Mouse (Mus musculus): ENCODE measurements around the gene Akap13. TPM values are rescaled to one million over a fixed set of nuclear protein-coding genes. Genes with fewer than 3 reads are reported as not detected.
"Not testable (repeated sequence)": the region's sequence is repeated elsewhere in the genome, so short reads cannot be mapped to it uniquely, and the experiment has no call there.

Akap13 gene
- total and polyA plus RNA-seq, 3 experiments = 11.4 to 32.5 (median 27.7) TPM

DNA sequence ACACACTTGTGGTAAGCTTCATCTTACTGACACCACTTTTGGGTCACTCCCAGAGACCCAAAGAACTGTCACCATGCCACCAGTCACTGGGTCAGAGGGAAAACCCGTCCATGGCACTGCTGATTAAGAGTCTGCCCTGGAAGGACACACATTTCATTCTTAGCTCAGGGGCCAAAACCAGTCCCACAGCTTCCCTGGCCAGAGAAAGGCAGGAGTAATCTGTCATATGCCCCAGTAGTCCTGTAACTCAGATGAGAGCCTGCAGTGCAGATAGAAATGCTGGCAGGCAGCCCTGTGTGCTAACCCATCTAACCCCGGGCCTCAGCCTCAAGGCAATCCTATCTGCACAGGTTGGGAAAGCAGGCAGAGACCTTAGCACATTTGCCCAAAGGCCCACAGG is 306.9 kb downstream of the Akap13 start:
- dilution Hi-C loops (cut with MboI; ENCODE audit: extremely low pct_ligation_motif_present, extremely low pct_unique_long_range_greater_than_20kb, low sequenced_read_pairs) = loop anchor here (10.0 kb wide), 1 partner anchor 63 kb away; no protein-coding TSS in a partner anchor
- H3K9ac ChIP-seq (ENCODE audit: insufficient read depth, low read depth); H3K4me3 ChIP-seq (replicated peaks in 1 of 3; ENCODE audit: low read depth in 2 of 3, low read length in 2 of 3, poor library complexity in 1 of 3); H3K9me3 ChIP-seq (replicated peaks; ENCODE audit: low read length); H3K36me3 ChIP-seq (replicated peaks in 1 of 2; ENCODE audit: control insufficient read depth in 1 of 2, insufficient read depth in 1 of 2, low read length in 1 of 2); in situ Hi-C loops (cut with MboI; ENCODE audit: low pct_ligation_motif_present, low pct_unique_long_range_greater_than_20kb, low sequenced_read_pairs); H3K27me3 ChIP-seq (replicated peaks); H3K4me2 ChIP-seq (ENCODE audit: insufficient read depth, low read depth, poor library complexity, severe bottlenecking); H3K79me2 ChIP-seq (replicated peaks; ENCODE audit: control insufficient read depth, extremely low read depth, insufficient read depth, poor library complexity, severe bottlenecking); H3K4me1 ChIP-seq (ENCODE audit: control insufficient read depth in 1 of 2, insufficient read depth in 2 of 2); DNase-seq (ENCODE audit: extremely low read depth); H3K27ac ChIP-seq (ENCODE audit: insufficient read depth, low read depth): not testable (repeated sequence)

GRCm38 (mm10) chr7:75767080-75767769 is 311.9 kb downstream of the Akap13 start:
- H3K36me3 ChIP-seq (replicated peaks in 1 of 2; ENCODE audit: control insufficient read depth in 1 of 2, insufficient read depth in 1 of 2, low read length in 1 of 2) = peaks cover 32 to 41% of the 10 kb centered on the region in 2 experiments
- H3K9ac ChIP-seq (ENCODE audit: insufficient read depth, low read depth); DNase-seq (ENCODE audit: extremely low read depth); in situ Hi-C loops (cut with MboI; ENCODE audit: low pct_ligation_motif_present, low pct_unique_long_range_greater_than_20kb, low sequenced_read_pairs); H3K4me3 ChIP-seq (replicated peaks in 1 of 3; ENCODE audit: low read depth in 2 of 3, low read length in 2 of 3, poor library complexity in 1 of 3); H3K4me2 ChIP-seq (ENCODE audit: insufficient read depth, low read depth, poor library complexity, severe bottlenecking); H3K4me1 ChIP-seq (ENCODE audit: control insufficient read depth in 1 of 2, insufficient read depth in 2 of 2); H3K27me3 ChIP-seq (replicated peaks); H3K9me3 ChIP-seq (replicated peaks; ENCODE audit: low read length); H3K27ac ChIP-seq (ENCODE audit: insufficient read depth, low read depth); H3K79me2 ChIP-seq (replicated peaks; ENCODE audit: control insufficient read depth, extremely low read depth, insufficient read depth, poor library complexity, severe bottlenecking): not testable (repeated sequence)
- dilution Hi-C loops (cut with MboI; ENCODE audit: extremely low pct_ligation_motif_present, extremely low pct_unique_long_range_greater_than_20kb, low sequenced_read_pairs) = loop anchor here (10.0 kb wide), 1 partner anchor 58 kb away; no protein-coding TSS in a partner anchor

GRCm38 (mm10) chr7:75768169-75768568 is 312.8 kb downstream of the Akap13 start:
- TF ChIP-seq POLR2AphosphoS2 (IDR thresholded peaks at IDR 0.05; ENCODE audit: low read depth, low read length) (peak; percentile 91), IRF4 (IDR thresholded peaks at IDR 0.05; ENCODE audit: low read depth, low read length) (no peak)
- no peak overlapping the region for H3K9ac ChIP-seq (ENCODE audit: insufficient read depth, low read depth)
- in situ Hi-C loops (cut with MboI; ENCODE audit: low pct_ligation_motif_present, low pct_unique_long_range_greater_than_20kb, low sequenced_read_pairs) = no loop called here
- H3K36me3 ChIP-seq (replicated peaks in 1 of 2; ENCODE audit: control insufficient read depth in 1 of 2, insufficient read depth in 1 of 2, low read length in 1 of 2) = peaks cover 33 to 48% of the 10 kb centered on the region in 2 experiments
- peak overlapping the region; percentile 4; the same call in 1 of the 2 replicates for H3K27ac ChIP-seq (ENCODE audit: insufficient read depth, low read depth)
- no peak overlapping the region for H3K4me2 ChIP-seq (ENCODE audit: insufficient read depth, low read depth, poor library complexity, severe bottlenecking)
- peaks cover 0 to 9% of the 10 kb centered on the region in 2 experiments; a peak in 2 of 4 replicates for H3K4me1 ChIP-seq (ENCODE audit: control insufficient read depth in 1 of 2, insufficient read depth in 2 of 2)
- H3K4me3 ChIP-seq (replicated peaks in 1 of 3; ENCODE audit: low read depth in 2 of 3, low read length in 2 of 3, poor library complexity in 1 of 3) = no peak overlapping the region
- no peak for DNase-seq (ENCODE audit: extremely low read depth)
- H3K9me3 ChIP-seq (replicated peaks; ENCODE audit: low read length) = no peaks in the 10 kb centered on the region
- no peaks in the 10 kb centered on the region; the same call in 1 of the 2 replicates for H3K79me2 ChIP-seq (replicated peaks; ENCODE audit: control insufficient read depth, extremely low read depth, insufficient read depth, poor library complexity, severe bottlenecking)
- H3K27me3 ChIP-seq (replicated peaks) = no peaks in the 10 kb centered on the region
- dilution Hi-C loops (cut with MboI; ENCODE audit: extremely low pct_ligation_motif_present, extremely low pct_unique_long_range_greater_than_20kb, low sequenced_read_pairs) = loop anchor here (10.0 kb wide), 1 partner anchor 57 kb away; no protein-coding TSS in a partner anchor

DNA sequence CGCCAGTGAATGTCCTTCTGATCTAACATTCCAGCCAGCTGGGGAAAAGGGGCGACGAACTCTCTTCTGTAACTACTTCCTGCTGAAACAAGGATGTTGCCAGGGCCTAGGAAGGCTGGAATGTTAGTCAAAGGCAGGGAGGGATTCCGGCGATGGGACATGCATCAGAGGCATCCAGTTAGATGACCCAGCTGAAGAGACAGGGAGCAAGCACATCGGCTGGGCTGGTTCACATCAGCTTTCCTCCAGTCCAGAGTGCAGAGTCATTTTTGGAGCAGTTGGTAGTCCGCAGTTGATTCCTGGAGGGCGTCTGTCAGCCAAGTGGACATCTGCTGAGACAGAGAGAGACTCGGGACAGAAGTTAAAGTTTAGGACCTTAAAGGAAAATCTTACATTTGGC is 314.6 kb downstream of the Akap13 start:
- in situ Hi-C loops (cut with MboI; ENCODE audit: low pct_ligation_motif_present, low pct_unique_long_range_greater_than_20kb, low sequenced_read_pairs) (no loop called here), dilution Hi-C loops (cut with MboI; ENCODE audit: extremely low pct_ligation_motif_present, extremely low pct_unique_long_range_greater_than_20kb, low sequenced_read_pairs) (loop anchor here (10.0 kb wide), 1 partner anchor 55 kb away; no protein-coding TSS in a partner anchor)
- H3K27me3 ChIP-seq (replicated peaks) = no peaks in the 10 kb centered on the region
- peaks cover 2% of the 10 kb centered on the region for H3K9me3 ChIP-seq (replicated peaks; ENCODE audit: low read length)
- H3K4me2 ChIP-seq (ENCODE audit: insufficient read depth, low read depth, poor library complexity, severe bottlenecking) = no peak overlapping the region
- DNase-seq (ENCODE audit: extremely low read depth) = no peak
- peaks cover 4% of the 10 kb centered on the region; the same call in 1 of the 2 replicates for H3K79me2 ChIP-seq (replicated peaks; ENCODE audit: control insufficient read depth, extremely low read depth, insufficient read depth, poor library complexity, severe bottlenecking)
- no peak overlapping the region for H3K9ac ChIP-seq (ENCODE audit: insufficient read depth, low read depth)
- H3K27ac ChIP-seq (ENCODE audit: insufficient read depth, low read depth) = no peak overlapping the region
- no peak overlapping the region for H3K4me3 ChIP-seq (replicated peaks in 1 of 3; ENCODE audit: low read depth in 2 of 3, low read length in 2 of 3, poor library complexity in 1 of 3)
- H3K36me3 ChIP-seq (replicated peaks in 1 of 2; ENCODE audit: control insufficient read depth in 1 of 2, insufficient read depth in 1 of 2, low read length in 1 of 2) = peaks cover 44 to 59% of the 10 kb centered on the region in 2 experiments
- TF ChIP-seq MAFK (IDR thresholded peaks at IDR 0.05; ENCODE audit: insufficient replicate concordance, low read length) = no peak
- TF ChIP-seq JUND (conservative IDR thresholded peaks at IDR 0.05; ENCODE audit: low read depth, low read length) = no peak
- TF ChIP-seq NRF1 (IDR thresholded peaks at IDR 0.05; ENCODE audit: low read depth, low read length) = no peak
- no peak for TF ChIP-seq CTCF (conservative IDR thresholded peaks at IDR 0.05 in 1 of 2, IDR thresholded peaks at IDR 0.05 in 1 of 2; ENCODE audit: low read depth in 2 of 2, low read length in 2 of 2)
- TF ChIP-seq E2F4 (IDR thresholded peaks at IDR 0.05; ENCODE audit: insufficient replicate concordance, low read depth, low read length) = no peak
- TF ChIP-seq EP300 (IDR thresholded peaks at IDR 0.05; ENCODE audit: low read length) = no peak
- no peak for TF ChIP-seq UBTF (IDR thresholded peaks at IDR 0.05; ENCODE audit: low read depth, low read length)
- no peak for TF ChIP-seq RCOR1 (conservative IDR thresholded peaks at IDR 0.05; ENCODE audit: low read depth, low read length)
- peaks cover 5 to 19% of the 10 kb centered on the region in 2 experiments; a peak in 3 of 4 replicates for H3K4me1 ChIP-seq (ENCODE audit: control insufficient read depth in 1 of 2, insufficient read depth in 2 of 2)
